Mouse (Mus musculus) limb, embryonic 11.5 days (tissue): ENCODE data around the gene Olfr1047. TPM values are rescaled to one million over a fixed set of nuclear protein-coding genes. Genes with fewer than 3 reads are reported as not detected.
"Not testable (repeated sequence)": the region's sequence is repeated elsewhere in the genome, so short reads cannot be mapped to it uniquely, and the experiment has no call there.

Experiments
- ATAC-seq: fragments of 200-750 bp; cut with Nextera tagmentation; 2 replicates; pipeline ENCODE4 v1.8.0; 2017; ENCODE audit warnings: low read depth; ENCODE audit not compliant: insufficient number of reproducible peaks, low FRiP score, low TSS enrichment
- DNase-seq: peaks from one replicate; pipeline ENCODE4 v3.0.0-alpha.2; 2015; ENCODE audit warnings: low spot score
- H3K27ac ChIP-seq: fragments of 300-500 bp; sonication (generic); replicated peaks from 2 replicates; pipeline ENCODE4 v1.5.1; 2014; ENCODE audit warnings: low read depth, mild to moderate bottlenecking, low read length
- H3K27me3 ChIP-seq: fragments of 300-500 bp; sonication (generic); 2 replicates; pipeline ENCODE4 v1.6.1; 2014; ENCODE audit warnings: mild to moderate bottlenecking, low read length, mixed read lengths; ENCODE audit not compliant: control insufficient read depth, insufficient read depth
- H3K36me3 ChIP-seq: fragments of 300-500 bp; sonication (generic); 2 replicates; pipeline ENCODE4 v1.6.1; 2014; ENCODE audit warnings: mild to moderate bottlenecking, low read length, moderate library complexity, mixed read lengths; ENCODE audit not compliant: control insufficient read depth, insufficient read depth
- H3K4me1 ChIP-seq: fragments of 300-500 bp; sonication (generic); 2 replicates; pipeline ENCODE4 v1.6.1; 2014; ENCODE audit warnings: low read length, mixed read lengths; ENCODE audit not compliant: control insufficient read depth, insufficient read depth
- H3K4me2 ChIP-seq: fragments of 300-500 bp; sonication (generic); 2 replicates; pipeline ENCODE4 v1.6.1; 2014; ENCODE audit warnings: low read depth, mild to moderate bottlenecking, moderate library complexity; ENCODE audit not compliant: severe bottlenecking
- H3K4me3 ChIP-seq: fragments of 300-500 bp; sonication (generic); 2 replicates; pipeline ENCODE4 v1.5.1; 2014; ENCODE audit warnings: low read depth, low read length
- H3K9ac ChIP-seq: fragments of 300-500 bp; sonication (generic); 2 replicates; pipeline ENCODE4 v1.6.1; 2014; ENCODE audit warnings: mild to moderate bottlenecking, low read length
- H3K9me3 ChIP-seq: fragments of 300-500 bp; sonication (generic); 2 replicates; pipeline ENCODE4 v1.6.1; 2016; ENCODE audit warnings: low read length; ENCODE audit not compliant: control insufficient read depth
- WGBS: fragments of 180-500 bp; shearing (Covaris S2); extraction: QIAGEN DNeasy Blood & Tissue Kit; methylation state at CpG from one replicate; pipeline ENCODE4 v1.1.7; 2014; 5-methylcytosine and 5-hydroxymethylcytosine counted together
- polyA plus RNA-seq: library from polyadenylated mRNA; unstranded; fragments of >200 nt; fragmentation: Nextera tagmentation; extraction: Ambion mirVana; gene quantifications from 2 replicates; pipeline ENCODE4 v1.2.1, GENCODE M21; 2014

Olfr1047 gene
- polyA plus RNA-seq = not detected in 2 replicates

- Histone ChIP-seq H3K9ac (no peak within 1 kb of the TSS), H3K27me3 (no peaks in the 10 kb centered on the region), H3K4me2 (no peak within 1 kb of the TSS), H3K4me1 (no peaks in the 10 kb centered on the region), H3K36me3 (no peaks in the 10 kb centered on the region), H3K4me3 (no peak within 1 kb of the TSS), H3K9me3 (no peaks in the 10 kb centered on the region), H3K27ac (no peak within 1 kb of the TSS)
- ATAC-seq (no peak), DNase-seq (no peak)
- WGBS = 93% methylated on average over 1 of the region's 1 CpGs
These were observed at the start of gene Olfr1047 for GRCm38 (mm10) chr2:86231301-86231700. TSS of gene Olfr1047 (minus strand) at chr2:86231401.

DNA sequence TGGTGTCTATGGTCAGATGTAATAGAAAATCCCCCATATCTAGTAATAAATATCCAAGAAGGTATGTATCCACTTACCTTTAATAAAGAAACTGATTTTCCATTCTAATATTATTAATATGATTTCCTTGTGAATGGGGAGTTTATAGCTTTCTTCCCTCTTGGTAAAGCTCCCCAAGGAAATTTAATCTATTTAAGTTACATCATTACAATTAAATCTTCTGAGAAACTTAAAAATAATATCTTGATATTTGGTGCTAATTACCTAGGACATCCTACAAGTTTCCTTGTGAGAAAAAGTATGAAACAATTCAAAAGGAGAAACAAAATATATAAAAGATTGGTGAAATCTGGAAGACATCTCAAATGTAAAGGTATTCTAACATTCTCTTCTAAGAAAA, 47.8 kb upstream of the Olfr1047 start, which contains the start of gene Olfr1051:
Gene Olfr1051, minus strand, starts transcription at position 101 of the 400 bp plus-strand sequence.
- not testable (repeated sequence) for H3K4me2 ChIP-seq, H3K9me3 ChIP-seq, ATAC-seq, H3K4me1 ChIP-seq, DNase-seq, H3K9ac ChIP-seq, H3K27me3 ChIP-seq, H3K4me3 ChIP-seq, H3K36me3 ChIP-seq, H3K27ac ChIP-seq

- not testable (repeated sequence) for ATAC-seq, H3K9ac ChIP-seq, H3K27me3 ChIP-seq, H3K27ac ChIP-seq, H3K36me3 ChIP-seq, H3K4me2 ChIP-seq, H3K4me3 ChIP-seq, DNase-seq, H3K4me1 ChIP-seq, H3K9me3 ChIP-seq
These were observed 27.0 kb upstream of the Olfr1047 start, which contains the start of gene Olfr1049 for GRCm38 (mm10) chr2:86258228-86258627. TSS of gene Olfr1049 (minus strand) at chr2:86258328.

GRCm38 (mm10) chr2:86240189-86240588, 9.0 kb upstream of the Olfr1047 start, which contains the start of gene Olfr1048:
TSS of gene Olfr1048 (minus strand) at chr2:86240289.
- Histone ChIP-seq H3K36me3 (no peaks in the 10 kb centered on the region), H3K4me3 (no peak within 1 kb of the TSS), H3K9me3 (no peaks in the 10 kb centered on the region), H3K27ac (no peak within 1 kb of the TSS), H3K4me1 (no peaks in the 10 kb centered on the region), H3K27me3 (no peaks in the 10 kb centered on the region), H3K9ac (no peak within 1 kb of the TSS), H3K4me2 (no peak within 1 kb of the TSS)
- DNase-seq = no peak
- no peak for ATAC-seq

GRCm38 (mm10) chr2:86219214-86219613, 12.0 kb downstream of the Olfr1047 start, which contains the start of gene Olfr1046:
TSS of gene Olfr1046 (minus strand) at chr2:86219314.
- ATAC-seq (no peak), DNase-seq (no peak)
- no peaks in the 10 kb centered on the region for H3K9me3 ChIP-seq
- H3K36me3 ChIP-seq = no peaks in the 10 kb centered on the region
- no peak within 1 kb of the TSS for H3K4me2 ChIP-seq
- H3K27ac ChIP-seq = no peak within 1 kb of the TSS
- no peak within 1 kb of the TSS for H3K9ac ChIP-seq
- H3K27me3 ChIP-seq = no peaks in the 10 kb centered on the region
- no peak within 1 kb of the TSS for H3K4me3 ChIP-seq
- 79% methylated on average over 2 of the region's 2 CpGs for WGBS
- H3K4me1 ChIP-seq = no peaks in the 10 kb centered on the region

DNA sequence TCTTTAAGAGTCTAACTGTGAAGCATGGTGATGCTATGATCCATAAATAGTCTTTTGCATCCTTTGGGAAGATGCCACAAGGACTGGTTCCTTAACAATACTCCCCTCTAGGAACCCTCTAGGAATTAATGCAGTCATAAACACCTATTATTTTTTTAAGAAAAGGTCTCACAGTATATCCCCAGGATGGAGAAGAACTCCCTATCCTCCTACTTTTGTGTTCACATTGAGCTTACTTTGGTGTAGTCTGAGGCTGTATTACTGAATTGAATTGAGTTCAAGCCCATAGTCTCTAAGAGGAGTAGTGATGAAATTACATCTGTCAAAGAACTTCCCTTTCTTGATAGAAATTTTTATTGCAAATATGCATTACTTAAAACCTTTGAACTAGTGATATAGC, 28.3 kb downstream of the Olfr1047 start, which contains the start of gene Olfr1045:
Gene Olfr1045, minus strand, starts transcription at position 101 of the 400 bp plus-strand sequence.
- H3K27me3 ChIP-seq = no peaks in the 10 kb centered on the region
- no peak within 1 kb of the TSS for H3K4me3 ChIP-seq
- H3K27ac ChIP-seq = no peak within 1 kb of the TSS
- H3K4me1 ChIP-seq = no peaks in the 10 kb centered on the region
- no peak for DNase-seq
- H3K4me2 ChIP-seq = no peak within 1 kb of the TSS
- ATAC-seq = no peak
- H3K36me3 ChIP-seq = no peaks in the 10 kb centered on the region
- no peak within 1 kb of the TSS for H3K9ac ChIP-seq
- H3K9me3 ChIP-seq = no peaks in the 10 kb centered on the region

- Histone ChIP-seq H3K27ac (no peak overlapping the region), H3K9ac (no peak overlapping the region), H3K4me2 (no peak overlapping the region), H3K4me1 (no peaks in the 10 kb centered on the region), H3K36me3 (no peaks in the 10 kb centered on the region), H3K9me3 (no peaks in the 10 kb centered on the region), H3K4me3 (no peak overlapping the region), H3K27me3 (no peaks in the 10 kb centered on the region)
- no peak for DNase-seq
- 67% methylated on average over 1 of the region's 1 CpGs for WGBS
- ATAC-seq = no peak
These were observed 35.3 kb downstream of the Olfr1047 start for GRCm38 (mm10) chr2:86195863-86196262.

- no peak within 1 kb of the TSS for H3K27ac ChIP-seq
- no peaks in the 10 kb centered on the region for H3K4me1 ChIP-seq
- no peaks in the 10 kb centered on the region for H3K27me3 ChIP-seq
- H3K4me3 ChIP-seq = no peak within 1 kb of the TSS
- H3K9me3 ChIP-seq = no peaks in the 10 kb centered on the region
- no peaks in the 10 kb centered on the region for H3K36me3 ChIP-seq
- no peak within 1 kb of the TSS for H3K9ac ChIP-seq
- no peak within 1 kb of the TSS for H3K4me2 ChIP-seq
- ATAC-seq = no peak
- DNase-seq = no peak
These were observed 45.6 kb downstream of the Olfr1047 start, which contains the start of gene Olfr52 for GRCm38 (mm10) chr2:86185583-86185982. TSS of gene Olfr52 (minus strand) at chr2:86185683.

GRCm38 (mm10) chr2:86179950-86180349, 51.3 kb downstream of the Olfr1047 start:
- Histone ChIP-seq H3K27me3 (no peaks in the 10 kb centered on the region), H3K27ac (no peak overlapping the region), H3K9ac (no peak overlapping the region), H3K36me3 (no peaks in the 10 kb centered on the region), H3K4me2 (no peak overlapping the region), H3K9me3 (no peaks in the 10 kb centered on the region), H3K4me1 (no peaks in the 10 kb centered on the region), H3K4me3 (no peak overlapping the region)
- no peak for DNase-seq
- ATAC-seq = no peak
- 84% methylated on average over 3 of the region's 3 CpGs for WGBS
